Mouse (Mus musculus): ENCODE measurements at regions not wholly inside any gene's neighbourhood (a gene's known extent, or its start where the extent isn't known, plus 50 kb on each side); places are given as distances from the start of the nearest gene placed in this dataset.

DNA sequence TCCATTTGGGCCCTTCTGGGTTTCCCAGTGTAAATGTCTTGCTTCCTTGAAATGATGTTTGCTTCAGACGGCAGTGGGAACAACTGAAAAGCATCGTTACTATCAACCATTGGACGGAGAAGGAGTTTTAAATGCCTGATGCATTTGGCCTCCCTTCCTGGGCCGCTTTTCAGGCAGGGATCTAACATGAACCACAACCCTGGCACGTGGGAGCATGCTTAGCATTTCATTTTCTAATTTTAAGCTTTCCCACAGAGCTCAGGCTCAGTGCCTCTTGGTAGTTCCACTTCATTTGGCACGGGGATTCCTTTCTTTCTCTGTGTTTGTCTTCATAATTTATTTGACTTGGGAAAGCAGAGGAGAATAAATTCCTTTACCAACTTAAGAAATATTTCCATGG lies 406.6 kb upstream of the Nbea start:
- H3K4me1 ChIP-seq (replicated peaks; ENCODE audit: control insufficient read depth, insufficient read depth, low read length), result no peaks in the 10 kb centered on the region
- no peak overlapping the region for H3K4me3 ChIP-seq (ENCODE audit: low read depth, low read length)
- H3K9me3 ChIP-seq (ENCODE audit: control insufficient read depth, low read length), result no peaks in the 10 kb centered on the region
- no peak overlapping the region for H3K4me2 ChIP-seq (ENCODE audit: low read depth, low read length, severe bottlenecking)
- no peak overlapping the region for H3K27ac ChIP-seq (ENCODE audit: low read depth, low read length)
- ATAC-seq (replicated peaks; ENCODE audit: low FRiP score) (no peak), DNase-seq (ENCODE audit: low spot score) (no peak)
- no peak overlapping the region for H3K9ac ChIP-seq (ENCODE audit: low read length)
- no peaks in the 10 kb centered on the region for H3K36me3 ChIP-seq (ENCODE audit: control insufficient read depth, insufficient read depth, low read length)
- WGBS, result 83% methylated on average over 6 of the region's 6 CpGs
- H3K27me3 ChIP-seq (ENCODE audit: control insufficient read depth, insufficient read depth, low read length), result no peaks in the 10 kb centered on the region

DNA sequence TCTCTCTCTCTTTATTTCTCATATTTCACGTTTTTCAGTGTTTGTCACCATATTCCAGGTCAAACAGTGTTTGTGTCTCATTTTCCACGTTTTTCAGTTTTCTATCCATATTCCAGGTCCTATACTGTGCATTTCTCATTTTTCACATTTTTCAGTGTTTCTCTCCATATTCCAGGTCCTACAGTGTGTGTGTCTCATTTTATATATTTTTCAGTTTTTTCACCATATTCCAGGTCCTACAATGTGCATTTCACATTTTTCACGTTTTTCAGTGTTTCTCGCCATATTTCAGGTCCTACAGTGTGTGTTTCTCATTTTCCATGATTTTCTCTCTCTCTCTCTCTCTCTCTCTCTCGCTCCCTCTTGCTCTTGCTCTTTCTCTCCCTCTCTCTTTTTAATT lies 391.9 kb upstream of the Nbea start:
- 63% methylated on average over 5 of the region's 5 CpGs for WGBS
- Histone ChIP-seq H3K4me1 (replicated peaks; ENCODE audit: control insufficient read depth, insufficient read depth, low read length) (no peaks in the 10 kb centered on the region), H3K27ac (ENCODE audit: low read depth, low read length) (no peak overlapping the region), H3K36me3 (ENCODE audit: control insufficient read depth, insufficient read depth, low read length) (no peaks in the 10 kb centered on the region), H3K9ac (ENCODE audit: low read length) (no peak overlapping the region), H3K27me3 (ENCODE audit: control insufficient read depth, insufficient read depth, low read length) (no peaks in the 10 kb centered on the region), H3K4me2 (ENCODE audit: low read depth, low read length, severe bottlenecking) (no peak overlapping the region), H3K9me3 (ENCODE audit: control insufficient read depth, low read length) (peaks cover 5% of the 10 kb centered on the region; the same call in 1 of the 2 replicates), H3K4me3 (ENCODE audit: low read depth, low read length) (no peak overlapping the region)
- no peak for DNase-seq (ENCODE audit: low spot score)
- 0 out of 2 replicates have a peak, but pooled peaks have one; percentile 33 for ATAC-seq (replicated peaks; ENCODE audit: low FRiP score)

DNA sequence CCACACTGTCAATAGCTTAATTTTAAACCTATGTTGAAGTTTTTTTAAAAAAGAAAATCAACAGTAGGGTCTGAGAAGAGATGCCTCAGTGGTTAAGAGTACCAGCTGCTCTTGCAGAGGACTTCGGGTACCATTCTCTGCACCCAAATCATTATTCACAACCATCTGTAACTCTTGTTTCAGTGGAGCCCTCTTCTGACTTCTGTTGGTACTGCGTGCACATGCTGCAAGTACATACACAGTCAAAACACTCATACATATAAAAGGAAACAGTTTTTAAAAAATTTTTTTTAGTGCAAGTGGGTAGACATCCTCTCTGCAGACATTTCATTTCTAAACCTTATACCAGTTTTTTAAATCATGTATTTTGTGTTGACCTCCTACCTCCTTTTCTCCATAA lies 352.7 kb upstream of the Nbea start:
- Histone ChIP-seq H3K27me3 (ENCODE audit: control insufficient read depth, insufficient read depth, low read length) (no peaks in the 10 kb centered on the region), H3K4me3 (ENCODE audit: low read depth, low read length) (no peak overlapping the region), H3K4me2 (ENCODE audit: low read depth, low read length, severe bottlenecking) (no peak overlapping the region), H3K9me3 (ENCODE audit: control insufficient read depth, low read length) (no peaks in the 10 kb centered on the region), H3K9ac (ENCODE audit: low read length) (no peak overlapping the region), H3K36me3 (ENCODE audit: control insufficient read depth, insufficient read depth, low read length) (no peaks in the 10 kb centered on the region), H3K4me1 (replicated peaks; ENCODE audit: control insufficient read depth, insufficient read depth, low read length) (no peaks in the 10 kb centered on the region), H3K27ac (ENCODE audit: low read depth, low read length) (no peak overlapping the region)
- 84% methylated on average over 2 of the region's 2 CpGs for WGBS
- ATAC-seq (replicated peaks; ENCODE audit: low FRiP score) (no peak), DNase-seq (ENCODE audit: low spot score) (no peak)

DNA sequence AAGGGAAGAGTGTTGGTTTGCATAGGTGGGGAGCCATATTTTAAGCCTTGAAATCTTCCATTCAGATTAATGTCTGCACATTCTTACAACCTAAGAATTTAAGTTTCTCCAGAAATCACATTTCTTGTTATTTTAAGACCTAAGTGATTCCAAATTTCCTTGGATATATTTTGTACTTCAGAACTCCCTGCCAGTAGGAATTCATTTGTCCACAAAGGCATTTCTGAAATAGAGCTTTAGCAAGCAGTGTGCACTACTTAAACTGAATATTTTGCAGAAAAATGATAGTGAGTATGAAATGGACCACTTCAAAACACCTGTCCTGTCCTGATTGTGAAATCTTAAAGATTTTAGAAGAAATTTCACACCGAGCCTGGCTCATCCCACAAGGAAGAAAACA lies 320.9 kb upstream of the Nbea start:
- Histone ChIP-seq H3K4me2 (ENCODE audit: low read depth, low read length, severe bottlenecking) (no peak overlapping the region), H3K9me3 (ENCODE audit: control insufficient read depth, low read length) (no peaks in the 10 kb centered on the region), H3K9ac (ENCODE audit: low read length) (no peak overlapping the region), H3K4me1 (replicated peaks; ENCODE audit: control insufficient read depth, insufficient read depth, low read length) (no peaks in the 10 kb centered on the region), H3K4me3 (ENCODE audit: low read depth, low read length) (no peak overlapping the region), H3K27ac (ENCODE audit: low read depth, low read length) (no peak overlapping the region), H3K36me3 (ENCODE audit: control insufficient read depth, insufficient read depth, low read length) (no peaks in the 10 kb centered on the region), H3K27me3 (ENCODE audit: control insufficient read depth, insufficient read depth, low read length) (no peaks in the 10 kb centered on the region)
- WGBS, result 87% methylated on average over 1 of the region's 1 CpGs
- DNase-seq (ENCODE audit: low spot score) (no peak), ATAC-seq (replicated peaks; ENCODE audit: low FRiP score) (no peak)

DNA sequence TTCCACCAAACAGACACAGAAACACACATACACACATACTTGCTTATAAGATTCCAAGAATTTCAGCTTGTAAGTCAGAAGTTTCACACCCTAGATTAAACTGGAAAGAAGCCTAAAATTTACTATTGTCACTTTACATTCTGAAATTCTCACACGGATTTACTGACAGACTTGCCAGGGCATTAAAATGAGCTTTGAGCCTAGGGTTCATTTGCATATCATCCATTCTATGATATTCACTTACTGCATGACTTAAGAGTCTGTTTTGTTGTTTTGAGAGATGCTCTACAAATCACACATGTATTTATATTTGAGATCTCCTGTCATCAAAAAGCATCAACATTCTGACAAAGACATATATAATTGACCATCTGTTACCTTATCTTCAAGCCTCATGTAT lies 315.8 kb upstream of the Nbea start:
- Histone ChIP-seq H3K4me2 (ENCODE audit: low read depth, low read length, severe bottlenecking) (no peak overlapping the region), H3K4me3 (ENCODE audit: low read depth, low read length) (no peak overlapping the region), H3K36me3 (ENCODE audit: control insufficient read depth, insufficient read depth, low read length) (no peaks in the 10 kb centered on the region), H3K9me3 (ENCODE audit: control insufficient read depth, low read length) (no peaks in the 10 kb centered on the region), H3K27me3 (ENCODE audit: control insufficient read depth, insufficient read depth, low read length) (no peaks in the 10 kb centered on the region), H3K9ac (ENCODE audit: low read length) (no peak overlapping the region), H3K27ac (ENCODE audit: low read depth, low read length) (no peak overlapping the region), H3K4me1 (replicated peaks; ENCODE audit: control insufficient read depth, insufficient read depth, low read length) (no peaks in the 10 kb centered on the region)
- WGBS, result 78% methylated on average over 1 of the region's 1 CpGs
- no peak for DNase-seq (ENCODE audit: low spot score)
- no peak for ATAC-seq (replicated peaks; ENCODE audit: low FRiP score)

DNA sequence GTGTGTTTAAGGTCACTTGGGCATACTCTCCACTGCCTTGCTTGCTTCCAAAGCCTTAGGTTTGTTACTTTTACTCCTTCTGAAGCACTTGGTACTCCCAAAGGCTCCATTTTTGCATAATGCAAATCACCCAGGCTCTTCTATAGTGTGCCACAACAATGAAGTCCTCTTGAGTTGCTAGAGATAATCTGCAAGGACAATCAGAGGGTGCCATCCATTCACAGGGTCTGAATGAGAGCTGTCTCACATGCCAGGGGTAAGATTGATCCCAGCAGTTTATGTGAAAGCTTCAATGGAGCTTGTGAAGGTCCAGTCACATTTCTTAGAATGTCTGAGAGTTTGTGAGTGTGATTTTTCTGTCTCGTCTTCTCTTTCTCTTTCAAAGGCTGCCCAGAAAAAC lies 310.4 kb upstream of the Nbea start:
- H3K4me3 ChIP-seq (ENCODE audit: low read depth, low read length), result no peak overlapping the region
- no peaks in the 10 kb centered on the region for H3K27me3 ChIP-seq (ENCODE audit: control insufficient read depth, insufficient read depth, low read length)
- no peak overlapping the region for H3K27ac ChIP-seq (ENCODE audit: low read depth, low read length)
- ATAC-seq (replicated peaks; ENCODE audit: low FRiP score), result 0 out of 2 replicates have a peak, but pooled peaks have one; percentile 63
- H3K4me1 ChIP-seq (replicated peaks; ENCODE audit: control insufficient read depth, insufficient read depth, low read length), result no peaks in the 10 kb centered on the region
- no peak overlapping the region for H3K4me2 ChIP-seq (ENCODE audit: low read depth, low read length, severe bottlenecking)
- WGBS, result 18% methylated on average over 1 of the region's 1 CpGs
- no peak overlapping the region for H3K9ac ChIP-seq (ENCODE audit: low read length)
- no peak for DNase-seq (ENCODE audit: low spot score)
- H3K9me3 ChIP-seq (ENCODE audit: control insufficient read depth, low read length), result no peaks in the 10 kb centered on the region
- H3K36me3 ChIP-seq (ENCODE audit: control insufficient read depth, insufficient read depth, low read length), result no peaks in the 10 kb centered on the region

DNA sequence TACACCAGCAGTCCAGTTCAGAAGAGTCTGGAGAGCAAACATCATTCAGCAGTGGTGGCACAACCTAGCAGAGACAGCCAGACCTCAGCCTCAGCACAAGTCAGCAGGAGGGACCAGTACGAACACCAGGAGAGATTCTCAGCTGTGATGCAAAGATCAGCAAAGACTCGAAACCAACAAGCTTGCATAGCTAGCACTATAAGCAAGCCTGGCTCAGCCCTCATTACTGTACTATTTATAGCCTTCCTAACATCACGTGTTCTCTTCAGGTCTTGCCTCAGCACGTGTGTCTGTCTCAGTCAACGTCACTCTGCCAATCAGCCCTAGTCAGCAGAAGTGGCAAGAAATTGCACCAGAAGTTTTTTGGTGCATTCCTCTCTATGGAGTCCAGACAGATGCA lies 305.7 kb upstream of the Nbea start:
- Histone ChIP-seq H3K27me3 (ENCODE audit: control insufficient read depth, insufficient read depth, low read length) (no peaks in the 10 kb centered on the region), H3K4me3 (ENCODE audit: low read depth, low read length) (no peak overlapping the region), H3K9me3 (ENCODE audit: control insufficient read depth, low read length) (no peaks in the 10 kb centered on the region), H3K4me2 (ENCODE audit: low read depth, low read length, severe bottlenecking) (no peak overlapping the region), H3K4me1 (replicated peaks; ENCODE audit: control insufficient read depth, insufficient read depth, low read length) (no peaks in the 10 kb centered on the region), H3K27ac (ENCODE audit: low read depth, low read length) (no peak overlapping the region), H3K36me3 (ENCODE audit: control insufficient read depth, insufficient read depth, low read length) (no peaks in the 10 kb centered on the region), H3K9ac (ENCODE audit: low read length) (no peak overlapping the region)
- ATAC-seq (replicated peaks; ENCODE audit: low FRiP score), result no peak
- DNase-seq (ENCODE audit: low spot score), result no peak
- 82% methylated on average over 5 of the region's 5 CpGs for WGBS

DNA sequence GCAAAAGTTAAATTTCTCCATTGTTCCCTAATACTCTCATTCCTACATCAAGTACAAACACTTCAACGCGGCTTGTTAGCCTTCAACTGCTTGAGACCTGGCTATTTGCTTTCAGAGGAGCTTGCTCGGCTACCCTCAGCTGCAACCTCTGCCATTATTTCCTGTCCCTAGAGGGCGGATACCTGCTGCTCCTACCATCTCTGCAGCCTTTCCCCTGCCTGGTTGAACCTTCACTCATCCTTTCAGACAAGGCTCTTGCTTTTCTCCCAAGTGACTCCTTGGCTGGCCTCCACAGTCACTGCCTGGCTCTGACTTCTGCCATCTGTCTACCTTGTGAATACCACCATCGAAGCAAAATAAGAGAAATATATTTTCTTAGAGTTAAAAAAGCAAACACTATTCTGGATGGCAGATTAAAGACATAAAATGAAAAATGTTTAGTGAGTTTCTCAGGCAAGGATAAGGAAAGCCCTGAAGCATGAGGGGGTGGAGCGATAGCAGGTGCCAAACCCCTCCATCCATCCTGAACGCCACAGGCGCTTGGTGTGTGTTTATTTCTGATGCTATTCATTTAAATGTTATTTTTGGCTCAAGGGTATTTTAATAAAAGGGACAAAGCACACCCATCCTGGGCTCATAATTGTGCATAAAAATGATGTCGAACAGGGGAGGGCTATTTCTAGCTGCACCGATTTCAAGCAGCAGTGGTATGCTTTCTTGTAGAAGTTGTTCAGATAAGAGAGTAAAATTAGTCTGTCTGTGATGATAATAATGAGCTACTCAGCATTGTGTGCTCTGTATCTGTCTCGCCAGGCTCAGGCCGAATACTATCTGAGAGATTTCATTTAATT lies 302.3 kb upstream of the Nbea start:
- ATAC-seq (replicated peaks; ENCODE audit: low FRiP score) (no peak), DNase-seq (ENCODE audit: low spot score) (no peak)
- no peak overlapping the region for H3K9ac ChIP-seq (ENCODE audit: low read length)
- no peaks in the 10 kb centered on the region for H3K36me3 ChIP-seq (ENCODE audit: control insufficient read depth, insufficient read depth, low read length)
- H3K27me3 ChIP-seq (ENCODE audit: control insufficient read depth, insufficient read depth, low read length), result no peaks in the 10 kb centered on the region
- WGBS, result 63% methylated on average over 12 of the region's 12 CpGs
- H3K4me2 ChIP-seq (ENCODE audit: low read depth, low read length, severe bottlenecking), result no peak overlapping the region
- H3K4me3 ChIP-seq (ENCODE audit: low read depth, low read length), result no peak overlapping the region
- H3K9me3 ChIP-seq (ENCODE audit: control insufficient read depth, low read length), result no peaks in the 10 kb centered on the region
- H3K27ac ChIP-seq (ENCODE audit: low read depth, low read length), result no peak overlapping the region
- no peaks in the 10 kb centered on the region for H3K4me1 ChIP-seq (replicated peaks; ENCODE audit: control insufficient read depth, insufficient read depth, low read length)

DNA sequence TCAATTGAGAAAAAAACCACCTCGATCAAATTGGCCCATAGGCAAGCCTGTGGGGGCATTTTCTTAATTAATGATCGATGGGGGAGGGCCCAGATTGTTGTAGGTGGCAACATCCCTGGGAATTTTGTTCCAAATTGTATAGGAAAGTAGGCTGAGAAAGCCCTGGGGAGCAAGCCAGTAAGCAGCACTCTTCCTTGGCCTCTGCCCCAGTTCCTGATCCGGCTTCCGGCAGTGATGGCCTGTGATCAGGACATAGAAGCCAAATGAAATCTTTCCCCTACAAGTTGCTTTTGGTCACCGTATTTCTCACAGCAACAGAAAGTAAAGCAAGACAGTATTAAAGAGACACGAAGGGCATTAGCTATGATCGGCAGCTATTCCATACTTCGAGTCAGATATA lies 300.6 kb upstream of the Nbea start:
- H3K4me2 ChIP-seq (ENCODE audit: low read depth, low read length, severe bottlenecking), result no peak overlapping the region
- H3K4me1 ChIP-seq (replicated peaks; ENCODE audit: control insufficient read depth, insufficient read depth, low read length), result peaks cover 4% of the 10 kb centered on the region; the same call in 1 of the 2 replicates
- no peak overlapping the region for H3K4me3 ChIP-seq (ENCODE audit: low read depth, low read length)
- H3K27me3 ChIP-seq (ENCODE audit: control insufficient read depth, insufficient read depth, low read length), result no peaks in the 10 kb centered on the region
- no peaks in the 10 kb centered on the region for H3K9me3 ChIP-seq (ENCODE audit: control insufficient read depth, low read length)
- DNase-seq (ENCODE audit: low spot score), result no peak
- no peak for ATAC-seq (replicated peaks; ENCODE audit: low FRiP score)
- H3K36me3 ChIP-seq (ENCODE audit: control insufficient read depth, insufficient read depth, low read length), result no peaks in the 10 kb centered on the region
- H3K9ac ChIP-seq (ENCODE audit: low read length), result no peak overlapping the region
- WGBS, result 90% methylated on average over 8 of the region's 8 CpGs
- H3K27ac ChIP-seq (ENCODE audit: low read depth, low read length), result no peak overlapping the region
